Mouse (Mus musculus) bone marrow macrophage, adult 2 months (primary cell): Measurements from ENCODE around the gene Pigv. TPM values are rescaled to one million over a fixed set of nuclear protein-coding genes. Genes with fewer than 3 reads are reported as not detected.

Source experiments
- H3K27ac ChIP-seq: 2 replicates; pipeline ENCODE4 v1.5.1; 2012; ENCODE audit warnings: low read depth, low read length; ENCODE audit not compliant: insufficient read depth
- H3K4me1 ChIP-seq: 2 replicates; pipeline ENCODE4 v1.6.1; 2012; ENCODE audit warnings: low read length; ENCODE audit not compliant: control insufficient read depth, insufficient read depth
- H3K4me3 ChIP-seq: 2 replicates; pipeline ENCODE4 v1.5.1; 2012; ENCODE audit warnings: mild to moderate bottlenecking, low read length, moderate library complexity; ENCODE audit not compliant: insufficient read depth
- CTCF ChIP-seq: IDR thresholded peaks from 2 replicates; pipeline ENCODE4 v1.5.1; 2012; ENCODE audit warnings: low read depth, mild to moderate bottlenecking, low read length, moderate library complexity
- POLR2A ChIP-seq: IDR thresholded peaks from 2 replicates; pipeline ENCODE4 v1.6.1; 2012; ENCODE audit warnings: mild to moderate bottlenecking, low read depth, low read length, borderline replicate concordance
- polyA plus RNA-seq: library from polyadenylated mRNA; stranded (reverse); fragments of >200 nt; gene quantifications from 2 replicates; pipeline ENCODE4 v1.2.4, GENCODE M21; 2012; ENCODE audit not compliant: missing spikeins, insufficient read depth, insufficient read length

The Pigv gene
- polyA plus RNA-seq, 1 experiment, result 15.5 TPM

- H3K4me1 ChIP-seq, result peaks cover 32% of the 10 kb centered on the region
- H3K27ac ChIP-seq, result peak overlapping the region; percentile 100
- no peak for TF ChIP-seq POLR2A
- TF ChIP-seq CTCF, result peak; percentile 16; the same call in 1 of the 2 replicates
- H3K4me3 ChIP-seq, result peak overlapping the region; percentile 52
Observed at GRCm38 (mm10) chr4:133673666-133674330, 1.4 kb upstream of the Pigv start.

- H3K27ac ChIP-seq, result peak overlapping the region; percentile 100
- H3K4me1 ChIP-seq, result peaks cover 32% of the 10 kb centered on the region
- H3K4me3 ChIP-seq, result peak overlapping the region; percentile 62
- TF ChIP-seq CTCF, result no peak
- no peak for TF ChIP-seq POLR2A
Observed at GRCm38 (mm10) chr4:133672845-133673647, 599 bp upstream of the Pigv start.

- TF ChIP-seq CTCF (peak; percentile 87), POLR2A (no peak)
- H3K4me1 ChIP-seq, result peaks cover 32% of the 10 kb centered on the region
- peak overlapping the region; percentile 62 for H3K4me3 ChIP-seq
- peak overlapping the region; percentile 100 for H3K27ac ChIP-seq
Observed at GRCm38 (mm10) chr4:133671184-133671880, 1.1 kb downstream of the Pigv start.

- Histone ChIP-seq H3K27ac (no peak overlapping the region), H3K4me3 (no peak overlapping the region), H3K4me1 (peaks cover 20% of the 10 kb centered on the region)
- TF ChIP-seq POLR2A, result no peak
- TF ChIP-seq CTCF, result no peak
Observed at GRCm38 (mm10) chr4:133669652-133670210, 2.7 kb downstream of the Pigv start.

GRCm38 (mm10) chr4:133668537-133668936 is 3.9 kb downstream of the Pigv start:
- no peak overlapping the region for H3K4me3 ChIP-seq
- peaks cover 13% of the 10 kb centered on the region for H3K4me1 ChIP-seq
- no peak for TF ChIP-seq CTCF
- TF ChIP-seq POLR2A, result no peak

GRCm38 (mm10) chr4:133666199-133666598 is 6.2 kb downstream of the Pigv start:
- Histone ChIP-seq H3K27ac (peak overlapping the region; percentile 24), H3K4me3 (no peak overlapping the region), H3K4me1 (peaks cover 18% of the 10 kb centered on the region)
- TF ChIP-seq POLR2A (no peak), CTCF (no peak)

More at GRCm38 (mm10) chr4:133668537-133668936, 3.9 kb downstream of the Pigv start:
- H3K27ac ChIP-seq, result no peak overlapping the region

GRCm38 (mm10) chr4:133665118-133665517 is 7.3 kb downstream of the Pigv start:
- Histone ChIP-seq H3K27ac (no peak overlapping the region), H3K4me1 (peaks cover 24% of the 10 kb centered on the region), H3K4me3 (no peak overlapping the region)
- no peak for TF ChIP-seq POLR2A
- no peak for TF ChIP-seq CTCF

- no peak overlapping the region for H3K27ac ChIP-seq
- TF ChIP-seq CTCF (no peak), POLR2A (no peak)
- H3K4me1 ChIP-seq, result peaks cover 33% of the 10 kb centered on the region
- no peak overlapping the region for H3K4me3 ChIP-seq
Observed at GRCm38 (mm10) chr4:133662945-133663344, 9.5 kb downstream of the Pigv start.

- H3K4me3 ChIP-seq, result no peak overlapping the region
- peaks cover 39% of the 10 kb centered on the region for H3K4me1 ChIP-seq
- no peak overlapping the region for H3K27ac ChIP-seq
- TF ChIP-seq POLR2A (no peak), CTCF (no peak)
Observed at GRCm38 (mm10) chr4:133662421-133662820, 10.0 kb downstream of the Pigv start.
